Mouse (Mus musculus): ENCODE measurements around the gene Ankdd1a. TPM values are rescaled to one million over a fixed set of nuclear protein-coding genes. Genes with fewer than 3 reads are reported as not detected.
A peak's percentile ranks its signal among the peaks of the same experiment; 100 is the strongest.

Ankdd1a gene
- polyA plus RNA-seq, 1 experiment = 0.06 TPM

DNA sequence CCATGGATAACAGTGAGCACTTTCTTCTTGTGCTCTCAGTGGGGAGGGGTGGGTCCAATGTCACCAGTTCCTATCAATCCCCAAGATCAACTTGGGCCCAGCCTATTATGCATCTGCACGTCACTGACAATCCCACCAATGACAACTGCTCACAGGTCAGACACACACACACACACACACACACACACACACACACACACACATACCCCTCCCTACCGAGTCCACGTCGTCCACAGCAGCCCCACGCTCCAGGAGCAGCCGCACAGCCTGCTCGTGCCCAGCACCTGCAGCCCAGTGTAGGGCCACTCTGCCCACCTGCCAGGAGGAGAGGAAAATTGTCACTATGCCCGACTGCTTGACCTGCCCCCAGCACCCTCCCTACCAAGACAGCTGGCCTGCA, 5.6 kb downstream of the Ankdd1a start:
- DNase-seq (ENCODE audit: low read depth, low spot score) = no peak
- WGBS = 86% methylated on average over 8 of the region's 8 CpGs

DNA sequence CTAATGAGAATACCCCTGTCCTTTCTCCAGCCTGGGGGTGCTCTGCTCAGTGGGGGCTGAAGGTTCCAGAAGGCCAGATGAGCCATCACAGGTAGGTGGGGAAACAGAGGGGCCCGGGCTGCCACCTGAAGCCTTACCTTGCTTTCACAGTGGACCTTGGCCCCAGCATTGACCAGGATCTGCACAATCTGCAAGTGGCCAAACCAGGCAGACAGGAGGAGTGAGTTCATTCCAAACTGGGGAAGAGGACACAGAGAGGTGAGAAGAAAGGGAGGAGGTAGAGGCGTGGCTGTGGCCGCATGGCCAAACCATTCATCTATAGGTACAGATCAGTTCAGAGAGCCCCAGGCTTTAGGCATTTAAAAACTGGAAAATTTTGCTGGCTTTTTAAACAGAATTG, 7.5 kb downstream of the Ankdd1a start:
- WGBS = 39% methylated on average over 3 of the region's 3 CpGs
- DNase-seq (ENCODE audit: low read depth, low spot score) = no peak

DNA sequence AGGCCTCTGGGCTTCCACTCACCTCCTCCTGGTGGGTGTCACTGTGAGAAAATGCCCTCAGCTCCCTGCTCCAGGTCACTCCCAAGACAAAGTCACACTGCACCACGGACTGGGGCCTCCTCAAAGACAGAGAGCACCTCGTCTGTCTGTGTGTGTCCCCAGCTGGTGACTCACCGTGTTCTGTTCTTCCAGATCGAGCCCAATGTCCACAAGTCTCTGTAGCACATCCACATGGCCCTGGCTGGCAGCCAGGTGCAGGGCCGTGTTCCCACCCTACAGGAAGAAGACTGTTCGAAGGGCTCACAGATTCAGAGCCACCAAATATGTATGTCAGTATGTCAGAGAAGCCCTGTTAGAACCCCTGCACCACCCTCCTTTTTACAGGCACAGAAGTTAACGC, 11.5 kb downstream of the Ankdd1a start:
- DNase-seq (ENCODE audit: low read depth, low spot score) = peak; percentile 11
- WGBS = 19% methylated on average over 7 of the region's 7 CpGs

DNA sequence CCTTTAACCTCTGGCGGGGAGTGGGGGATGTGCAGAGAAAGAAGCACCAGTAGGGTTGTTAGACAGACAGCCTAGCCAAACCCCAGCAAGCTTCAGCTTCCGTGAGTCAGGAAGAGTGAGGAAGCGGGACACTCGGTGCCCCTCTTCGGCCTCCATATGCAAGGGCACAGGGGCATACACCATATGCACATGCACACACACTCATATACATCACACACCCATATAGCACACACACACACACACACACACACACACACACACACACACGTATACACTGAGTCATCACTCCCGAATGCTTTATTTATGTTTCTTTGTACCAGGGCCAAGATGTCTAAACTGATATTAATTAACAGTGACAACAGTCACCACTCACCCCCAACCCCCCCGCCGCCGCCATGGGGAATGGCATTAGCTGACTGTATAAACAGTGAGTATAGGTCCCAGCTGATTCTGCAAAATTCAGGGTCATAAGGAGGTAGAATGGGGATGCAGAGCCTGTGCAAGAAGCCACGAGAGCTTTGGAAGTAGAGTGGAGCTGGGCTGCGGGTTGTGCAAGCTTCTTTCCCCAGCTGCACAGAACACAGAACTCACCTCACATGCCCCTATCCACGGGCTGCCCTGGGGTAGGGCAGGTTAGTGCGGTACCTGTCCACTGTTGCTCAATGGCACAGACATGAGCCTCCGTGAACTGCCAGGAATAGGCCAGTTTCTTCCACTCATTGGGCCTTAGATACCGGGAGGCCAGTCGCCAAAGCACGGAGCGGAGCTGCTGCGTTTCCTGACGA, 17.1 kb downstream of the Ankdd1a start:
- 77% methylated on average over 21 of the region's 21 CpGs for WGBS
- DNase-seq (ENCODE audit: low read depth, low spot score) = no peak

DNA sequence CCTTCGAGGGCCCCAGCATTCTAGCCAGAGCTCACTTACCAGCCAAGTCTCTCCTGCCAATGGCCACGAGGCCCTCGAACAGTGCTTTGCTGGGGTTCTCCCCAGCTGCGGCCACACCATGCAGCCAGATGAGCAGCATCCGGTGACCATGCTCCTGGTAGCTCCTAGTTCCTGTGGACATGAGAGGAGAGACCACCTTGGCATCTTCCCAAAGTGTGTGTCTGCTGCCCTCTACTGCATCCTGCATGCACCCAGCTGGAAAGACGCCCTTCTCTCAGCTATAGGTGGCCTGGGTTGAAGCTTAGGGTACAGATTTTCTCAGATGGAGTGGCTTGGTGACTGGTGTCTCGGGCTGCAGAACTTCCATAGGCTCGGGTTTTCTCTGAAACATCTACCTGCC, 17.8 kb downstream of the Ankdd1a start:
- no peak for DNase-seq (ENCODE audit: low read depth, low spot score)
- WGBS = 56% methylated on average over 8 of the region's 8 CpGs

DNA sequence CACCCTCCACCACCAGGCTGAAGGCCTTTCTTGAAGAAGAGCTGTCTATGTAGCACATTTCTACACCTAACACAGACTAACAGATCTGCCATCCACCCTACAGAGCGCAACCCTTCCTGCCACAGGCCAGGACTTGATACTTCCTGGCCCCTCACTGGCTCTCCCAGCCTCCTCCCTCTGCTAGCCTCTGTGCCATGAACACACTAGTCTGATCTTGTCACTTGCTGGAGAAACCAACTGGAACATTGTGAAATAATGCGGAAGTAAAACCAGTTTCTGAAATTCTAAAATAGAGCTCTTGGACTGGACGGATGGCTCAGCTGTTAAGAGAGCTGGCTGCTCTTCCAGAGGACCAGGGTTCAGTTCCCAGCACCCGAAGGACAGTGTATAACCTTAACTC, 27.1 kb downstream of the Ankdd1a start:
- no peak for DNase-seq (ENCODE audit: low read depth, low spot score)
- 94% methylated on average over 4 of the region's 4 CpGs for WGBS

DNA sequence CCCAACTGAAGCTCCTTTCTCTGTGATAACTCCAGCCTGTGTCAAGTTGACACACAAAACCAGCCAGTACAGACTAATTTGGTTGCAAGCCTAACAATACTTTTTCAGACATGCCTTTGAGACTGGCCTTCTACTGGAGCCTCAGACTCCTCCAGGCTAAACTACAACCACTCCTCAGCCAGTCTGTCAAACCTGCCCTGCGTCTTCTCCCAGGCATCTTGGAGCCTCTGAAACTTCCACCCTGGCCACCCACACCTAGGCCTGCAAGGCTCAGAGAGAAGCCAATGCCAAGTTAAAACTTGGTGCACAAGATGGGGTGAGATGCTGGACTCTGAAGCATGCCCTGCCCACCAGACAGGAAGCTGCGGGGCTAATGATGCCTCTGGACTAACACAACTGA, 27.6 kb downstream of the Ankdd1a start:
- 89% methylated on average over 2 of the region's 2 CpGs for WGBS
- no peak for DNase-seq (ENCODE audit: low read depth, low spot score)

DNA sequence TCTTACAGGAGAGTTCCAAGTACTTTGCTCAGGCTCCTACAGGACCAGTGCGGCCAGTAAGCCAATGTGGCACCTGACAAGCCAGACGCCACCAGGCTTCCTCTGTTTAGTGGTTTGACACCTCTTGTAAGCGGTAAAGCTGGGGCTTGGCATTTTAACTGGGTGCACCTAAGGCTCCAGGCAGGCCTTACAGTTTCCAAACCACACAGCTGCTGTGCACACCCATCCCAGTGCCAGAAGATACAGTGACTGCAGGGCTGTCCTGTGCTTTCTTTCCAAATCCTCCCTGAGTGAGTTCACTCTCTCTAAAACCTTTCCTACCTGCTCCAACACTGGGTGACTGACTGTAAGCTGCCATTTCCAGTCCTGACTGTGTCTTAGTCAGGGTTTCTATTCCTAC, 28.5 kb downstream of the Ankdd1a start:
- 90% methylated on average over 3 of the region's 3 CpGs for WGBS
- no peak for DNase-seq (ENCODE audit: low read depth, low spot score)

DNA sequence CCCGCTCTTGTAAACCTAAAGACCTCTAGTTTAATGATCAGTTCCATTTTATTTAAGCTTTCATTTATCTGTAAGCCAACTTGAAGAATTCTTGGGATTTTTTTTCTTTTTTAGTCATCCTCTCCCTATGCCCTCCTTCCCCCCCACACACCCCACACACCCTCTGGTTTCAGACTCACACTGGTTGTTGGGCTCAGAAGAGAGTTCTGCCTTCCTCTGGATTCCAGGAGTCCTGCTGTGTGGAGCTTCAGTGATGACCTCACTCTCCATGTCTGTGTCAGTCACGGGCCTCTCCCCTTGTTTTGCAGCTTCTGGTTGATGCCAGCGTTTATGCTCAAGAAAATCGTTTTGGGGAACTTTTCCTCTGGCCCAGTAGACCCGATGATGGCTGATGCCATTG, 39.9 kb downstream of the Ankdd1a start:
- 89% methylated on average over 5 of the region's 5 CpGs for WGBS
- DNase-seq (ENCODE audit: low read depth, low spot score) = no peak

DNA sequence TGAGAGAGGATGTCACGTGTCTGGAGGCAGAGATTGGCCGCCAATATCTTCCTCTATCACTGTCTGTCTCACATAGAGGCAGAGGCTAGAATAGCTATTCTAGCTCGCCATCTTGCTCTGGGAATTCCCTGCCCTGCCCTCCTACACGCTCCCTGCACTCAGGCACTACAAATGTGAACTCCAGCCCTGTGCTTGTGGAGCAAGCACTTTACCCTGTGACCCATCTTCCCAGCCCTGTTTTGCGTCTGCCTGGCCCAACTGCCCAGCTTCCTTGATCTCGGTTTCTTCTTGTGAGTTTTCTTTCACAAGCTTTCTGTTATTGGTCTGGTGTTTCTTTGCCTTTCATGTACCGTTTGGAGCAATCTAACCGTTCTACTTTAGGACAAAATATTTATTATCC, 40.8 kb downstream of the Ankdd1a start:
- WGBS = 82% methylated on average over 8 of the region's 8 CpGs
- no peak for DNase-seq (ENCODE audit: low read depth, low spot score)

DNA sequence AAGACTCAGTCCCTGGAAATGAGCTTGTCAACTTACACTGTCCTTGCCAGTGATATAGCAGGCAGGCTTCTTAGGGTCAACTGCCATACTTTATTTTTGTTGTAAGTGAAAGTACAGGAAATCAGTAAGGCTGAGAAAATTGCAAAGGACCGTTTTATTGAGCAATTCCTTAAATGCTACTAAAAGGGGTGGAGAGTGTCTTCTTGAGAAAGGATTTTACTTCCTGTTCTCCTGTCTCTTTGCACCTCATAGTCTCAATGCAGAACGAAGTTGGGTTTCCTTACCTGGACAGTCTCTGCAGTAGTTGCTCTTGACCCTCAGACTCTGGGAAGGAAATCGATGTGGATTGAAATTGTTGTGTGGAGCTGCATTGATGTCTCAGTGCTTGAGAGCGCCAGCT, 47.2 kb downstream of the Ankdd1a start:
- no peak for DNase-seq (ENCODE audit: low read depth, low spot score)
- WGBS = 75% methylated on average over 4 of the region's 4 CpGs

DNA sequence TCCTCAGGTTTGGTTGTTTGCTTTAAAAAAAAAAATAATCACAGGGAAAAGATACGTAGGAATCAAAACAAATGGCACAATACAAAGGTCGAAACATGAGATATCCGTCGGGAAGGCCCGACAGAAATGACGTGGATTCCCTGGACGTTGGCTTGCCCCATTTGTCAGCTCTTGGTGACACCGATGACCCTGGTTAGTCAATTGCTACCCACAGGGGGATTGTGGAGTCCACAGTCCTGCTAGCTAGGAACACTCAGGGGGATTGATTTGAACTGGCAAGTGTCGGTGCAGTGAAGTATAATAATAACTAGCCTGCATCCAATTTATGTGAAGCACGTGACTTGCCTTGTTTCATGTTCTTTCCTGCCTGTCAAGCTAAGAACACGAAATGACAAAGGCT, 52.3 kb downstream of the Ankdd1a start:
- 77% methylated on average over 11 of the region's 11 CpGs for WGBS
- no peak for DNase-seq (ENCODE audit: low read depth, low spot score)

DNA sequence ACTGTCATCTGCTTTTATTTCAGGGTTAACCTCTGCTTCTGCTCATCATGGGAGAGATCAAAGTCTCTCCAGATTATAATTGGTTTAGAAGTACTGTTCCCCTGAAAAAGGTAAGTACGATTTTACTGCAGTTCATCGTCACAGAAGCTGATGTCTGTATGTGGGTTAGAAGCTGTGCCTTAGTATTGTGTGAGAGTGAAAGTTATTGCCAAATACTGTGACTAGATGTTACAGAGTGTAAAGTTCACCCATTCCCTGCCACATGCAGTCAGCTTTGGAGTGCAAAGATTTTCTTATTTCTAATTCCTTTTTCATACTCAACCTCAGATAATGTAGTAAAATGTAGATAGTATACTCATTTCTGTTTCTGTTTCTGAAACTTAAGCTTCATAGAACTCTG, 54.8 kb downstream of the Ankdd1a start:
- DNase-seq (ENCODE audit: low read depth, low spot score) = no peak
- WGBS = 79% methylated on average over 2 of the region's 2 CpGs

DNA sequence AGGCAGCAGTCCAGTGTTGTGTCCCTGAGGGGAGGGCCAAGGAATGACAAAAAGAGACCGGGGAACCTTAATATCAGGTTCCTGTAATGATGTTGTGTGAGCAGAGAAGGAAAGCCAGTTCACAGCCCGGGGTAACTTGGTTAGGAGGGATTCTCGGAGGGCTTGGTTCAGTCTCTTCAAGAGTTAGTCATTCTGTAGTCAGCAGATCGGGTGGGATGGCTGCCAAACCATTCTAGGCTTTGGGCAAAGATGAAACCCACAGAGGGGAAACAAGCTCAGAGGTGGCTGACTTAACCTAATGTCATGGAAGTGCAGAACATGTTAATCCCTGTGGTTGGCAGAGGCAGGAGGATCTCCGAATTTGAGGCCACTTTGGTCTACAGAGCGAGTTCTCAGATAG, 55.8 kb downstream of the Ankdd1a start:
- 82% methylated on average over 6 of the region's 6 CpGs for WGBS
- no peak for DNase-seq (ENCODE audit: low read depth, low spot score)

DNA sequence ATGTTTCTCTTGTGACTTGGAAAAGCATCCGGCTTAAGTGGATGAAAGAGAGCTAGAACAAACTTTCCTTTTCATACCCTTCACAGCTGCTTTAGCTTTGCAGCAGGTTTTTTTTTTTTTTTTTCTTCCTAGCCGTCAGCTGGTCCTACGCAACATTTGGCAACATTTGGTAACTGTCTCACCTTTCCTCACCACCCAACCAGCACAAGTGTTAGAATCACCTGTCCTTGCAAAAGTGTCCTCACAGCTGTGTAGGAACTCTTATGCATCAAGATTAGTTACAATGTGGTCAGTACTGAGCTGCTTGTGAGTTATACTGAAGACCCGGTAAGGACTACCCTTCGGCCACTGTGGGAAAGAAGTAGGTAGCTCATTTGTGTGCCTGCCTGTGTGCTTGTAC, 57.4 kb downstream of the Ankdd1a start:
- 79% methylated on average over 5 of the region's 5 CpGs for WGBS
- no peak for DNase-seq (ENCODE audit: low read depth, low spot score)

DNA sequence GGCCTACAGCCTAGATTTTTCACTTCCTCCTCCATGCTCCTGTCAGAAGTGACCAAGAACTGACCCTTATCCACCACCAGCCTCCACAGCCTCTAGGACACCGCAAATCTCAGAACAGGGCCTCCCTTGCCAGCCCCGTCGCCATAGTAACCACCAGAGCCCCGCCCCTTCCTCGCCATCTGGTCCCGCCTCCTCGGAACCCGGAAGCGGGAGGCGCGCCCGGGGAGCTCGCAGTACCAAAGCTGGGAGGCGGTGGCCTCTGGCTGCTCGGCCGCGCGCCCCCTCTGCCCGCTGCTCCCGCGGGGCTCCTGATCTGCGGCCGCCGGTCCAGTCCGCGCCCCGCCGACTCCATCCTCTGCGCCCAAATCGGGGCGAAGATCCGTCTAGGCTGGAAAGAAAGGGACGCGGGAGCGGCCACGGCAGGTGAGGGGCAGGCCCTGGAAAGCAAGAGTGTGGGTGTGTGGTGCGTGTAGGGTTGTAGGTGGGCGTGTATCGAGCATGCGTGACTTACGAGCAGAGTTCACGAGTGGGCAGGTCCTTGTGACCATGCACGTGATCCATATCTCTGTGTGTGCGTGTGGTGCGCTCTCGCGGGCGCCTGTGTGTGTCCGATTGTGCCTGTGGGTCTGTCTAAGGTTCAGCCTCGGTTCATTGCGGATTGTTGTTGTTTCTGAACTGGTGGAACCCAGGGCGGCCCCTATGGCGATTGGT, 59.1 kb downstream of the Ankdd1a start, which contains the start of gene Spg21:
TSS of gene Spg21 (plus strand) at position 216 of the 711 bp plus-strand sequence.
- under 1% methylated on average over 53 of the region's 53 CpGs for WGBS
- DNase-seq (ENCODE audit: low read depth, low spot score) = peak; percentile 77

DNA sequence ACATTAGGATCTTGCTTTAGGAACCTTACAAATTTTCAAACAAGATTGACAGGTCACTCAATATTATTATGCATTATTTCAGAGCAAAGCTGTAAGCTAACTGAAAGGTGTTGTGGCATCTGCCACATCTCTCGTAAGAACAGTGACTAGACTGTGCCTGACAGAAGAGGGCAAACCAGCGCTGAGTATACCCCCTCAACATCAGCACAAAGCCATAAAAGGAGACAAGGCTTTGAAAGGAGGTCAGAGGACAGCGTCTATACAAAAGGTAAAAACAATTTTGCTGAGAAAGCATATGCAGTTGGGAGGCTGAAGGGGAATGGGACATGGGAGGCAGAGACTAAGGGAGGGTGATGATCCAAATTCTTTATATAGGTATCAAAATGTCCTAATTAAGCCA, 59.8 kb downstream of the Ankdd1a start:
- no peak for DNase-seq (ENCODE audit: low read depth, low spot score)
- 59% methylated on average over 3 of the region's 3 CpGs for WGBS

DNA sequence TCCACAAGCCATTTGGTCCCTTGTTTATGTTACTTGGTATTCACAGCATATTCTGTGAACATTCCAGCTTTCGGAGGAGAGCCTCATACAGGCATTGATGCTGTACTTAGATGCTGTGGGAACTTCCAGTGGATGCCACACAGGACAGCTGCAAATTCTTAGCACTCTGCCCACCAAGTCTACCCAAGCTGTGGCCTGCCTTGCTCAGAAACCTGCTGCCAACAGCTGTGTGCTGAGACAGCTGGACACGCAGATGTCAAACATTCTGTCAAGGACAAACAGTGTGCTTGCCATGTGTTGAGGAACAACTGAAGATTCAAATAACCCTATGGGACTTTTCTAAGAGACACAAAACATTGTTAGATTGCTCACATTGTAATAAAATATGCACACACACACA, 61.0 kb downstream of the Ankdd1a start:
- WGBS = 75% methylated on average over 2 of the region's 2 CpGs
- no peak for DNase-seq (ENCODE audit: low read depth, low spot score)

DNA sequence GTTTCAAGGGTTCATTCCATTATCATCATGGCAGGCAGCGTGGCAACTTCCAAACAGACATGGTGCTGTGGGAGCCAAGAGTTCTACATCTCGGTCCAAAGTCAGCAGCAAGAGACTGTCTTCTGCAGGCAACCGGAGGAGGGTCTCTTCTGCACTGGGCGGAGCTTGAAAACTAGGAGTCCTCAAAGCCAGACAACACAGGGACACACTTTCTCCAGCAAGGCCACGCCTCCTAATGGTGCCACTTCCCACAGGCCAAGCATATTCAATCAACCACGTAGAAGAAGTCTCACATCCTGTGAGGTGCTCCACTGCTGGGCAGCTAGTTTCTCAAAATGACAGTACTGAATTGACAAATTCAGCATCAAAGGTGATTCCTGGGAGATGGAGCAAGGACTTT, 72.0 kb downstream of the Ankdd1a start:
- no peak for DNase-seq (ENCODE audit: low read depth, low spot score)

DNA sequence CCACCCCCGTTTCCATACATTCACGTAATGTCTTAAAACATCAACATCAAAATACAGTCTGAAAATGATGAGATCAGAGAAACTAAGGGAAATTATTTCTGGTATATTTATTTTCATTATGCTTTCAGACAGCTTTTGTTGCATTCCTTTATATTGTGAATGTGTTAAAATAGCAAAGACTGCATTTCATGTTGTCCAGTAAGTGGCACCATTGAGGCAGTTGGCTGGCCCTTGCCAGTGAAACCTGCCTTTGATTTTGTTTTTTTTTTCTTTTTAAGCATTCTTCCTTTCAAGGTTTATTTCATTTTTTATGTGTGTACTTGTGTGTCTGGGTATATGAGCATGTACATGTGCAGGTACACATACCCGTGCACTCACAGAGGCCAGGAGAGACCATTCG, 75.3 kb downstream of the Ankdd1a start:
- no peak for DNase-seq (ENCODE audit: low read depth, low spot score)
- 95% methylated on average over 4 of the region's 4 CpGs for WGBS

More for the DNA sequence above, 72.0 kb downstream of the Ankdd1a start:
- WGBS = 92% methylated on average over 6 of the region's 6 CpGs
